Comparison of ENCODE assay signal across 8 mouse cellular contexts in the genomic region with DNA sequence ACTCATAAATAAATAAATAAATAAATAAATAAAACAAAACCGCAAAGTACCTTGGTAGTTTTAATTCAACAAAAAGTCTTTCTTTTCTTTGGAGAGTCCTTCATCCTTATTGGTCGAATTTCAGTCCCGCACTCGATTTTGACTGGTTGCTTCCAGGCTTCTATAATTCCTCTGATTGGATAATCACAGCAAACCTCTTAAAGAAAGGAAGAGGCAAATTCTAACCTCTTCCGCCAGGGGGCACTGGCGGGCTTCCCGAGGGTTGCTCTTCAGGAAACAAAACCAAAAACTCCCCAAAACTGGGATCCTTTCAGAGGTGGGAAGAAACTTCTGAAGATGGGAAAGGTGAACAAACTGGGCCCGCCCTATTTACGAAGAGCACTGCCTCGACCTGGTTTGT. TPM values are rescaled to one million over a fixed set of nuclear protein-coding genes. Genes with fewer than 3 reads are reported as not detected.
A peak's percentile ranks its signal among the peaks of the same experiment; 100 is the strongest.
DNase-seq lines count a peak whose midpoint lies in the region; ATAC-seq and TF ChIP-seq lines count a peak whose summit lies in the region.

No protein-coding gene starts in this region.

- no peak for TF ChIP-seq POLR2A in MEL (IDR thresholded peaks at IDR 0.05; ENCODE audit: control insufficient read depth in 1 of 2, insufficient read depth in 1 of 2, low read depth in 1 of 2, low read length in 2 of 2, poor library complexity in 1 of 2)
- TF ChIP-seq POLR2A in bone marrow macrophage, adult 2 months (IDR thresholded peaks at IDR 0.05; ENCODE audit: borderline replicate concordance, low read depth, low read length): no peak

- peak overlapping the region; percentile 49 for H3K9ac ChIP-seq in MEL (ENCODE audit: control insufficient read depth, low read depth, low read length, poor library complexity, severe bottlenecking)
- no peak overlapping the region for H3K9ac ChIP-seq in heart, embryonic 16.5 days (ENCODE audit: low read length)
- H3K9ac ChIP-seq in lung, embryonic 15.5 days: no peak overlapping the region

- H3K4me1 ChIP-seq in MEL (ENCODE audit: control insufficient read depth in 1 of 2, insufficient read depth in 2 of 2, low read length in 2 of 2): peaks cover 0 to 6% of the 10 kb centered on the region in 2 experiments; a peak in 1 of 4 replicates
- H3K4me1 ChIP-seq in bone marrow macrophage, adult 2 months (ENCODE audit: control insufficient read depth, insufficient read depth, low read length): peaks cover 3% of the 10 kb centered on the region; the same call in 1 of the 2 replicates
- H3K4me1 ChIP-seq in heart, embryonic 16.5 days (ENCODE audit: control insufficient read depth, insufficient read depth, low read length): no peaks in the 10 kb centered on the region
- peaks cover 11% of the 10 kb centered on the region; the same call in 1 of the 2 replicates for H3K4me1 ChIP-seq in lung, embryonic 15.5 days

- TF ChIP-seq CTCF in MEL (IDR thresholded peaks at IDR 0.05 in 2 of 3, conservative IDR thresholded peaks at IDR 0.05 in 1 of 3; ENCODE audit: control insufficient read depth in 1 of 3, insufficient read depth in 1 of 3, low read depth in 2 of 3, low read length in 3 of 3, poor library complexity in 1 of 3, severe bottlenecking in 1 of 3): peak; percentile 82 to 88 (median 84)
- peak; percentile 90 for TF ChIP-seq CTCF in bone marrow macrophage, adult 2 months (IDR thresholded peaks at IDR 0.05; ENCODE audit: low read depth, low read length)
- peak; percentile 92 for TF ChIP-seq CTCF in layer of hippocampus, adult 2 months (conservative IDR thresholded peaks at IDR 0.05)

- no peaks in the 10 kb centered on the region for H3K9me3 ChIP-seq in MEL (replicated peaks; ENCODE audit: insufficient read depth, low read length)
- no peaks in the 10 kb centered on the region for H3K9me3 ChIP-seq in heart, embryonic 16.5 days (replicated peaks; ENCODE audit: control insufficient read depth, low read length)
- H3K9me3 ChIP-seq in lung, embryonic 15.5 days: no peaks in the 10 kb centered on the region

- H3K27ac ChIP-seq in MEL (ENCODE audit: control insufficient read depth, low read depth, low read length): no peak overlapping the region
- no peak overlapping the region for H3K27ac ChIP-seq in bone marrow macrophage, adult 2 months (ENCODE audit: insufficient read depth, low read depth, low read length)
- no peak overlapping the region for H3K27ac ChIP-seq in heart, embryonic 16.5 days (ENCODE audit: low read length)
- H3K27ac ChIP-seq in layer of hippocampus, adult 2 months: no peak overlapping the region
- no peak overlapping the region for H3K27ac ChIP-seq in lung, embryonic 15.5 days

- DNase-seq in MEL (ENCODE audit: low read depth, low spot score): peak; percentile 93
- peak; percentile 65 for DNase-seq in fibroblast of lung, adult 2 months (ENCODE audit: low read depth)
- peak; percentile 76 to 78 for DNase-seq in layer of hippocampus, adult 2 months (ENCODE audit: low spot score in 2 of 2)
- DNase-seq in right cerebral cortex, postnatal 10 days (ENCODE audit: low spot score in 2 of 2): peak; percentile 77 to 86
- peak; percentile 60 to 77 for DNase-seq in urinary bladder, postnatal 4 days (ENCODE audit: low spot score in 2 of 2)

- no peaks in the 10 kb centered on the region for H3K79me2 ChIP-seq in MEL (ENCODE audit: control insufficient read depth, insufficient read depth, low read length, poor library complexity)

- no peaks in the 10 kb centered on the region for H3K36me3 ChIP-seq in MEL (ENCODE audit: control insufficient read depth in 1 of 2, insufficient read depth in 2 of 2, low read length in 2 of 2)
- H3K36me3 ChIP-seq in heart, embryonic 16.5 days (ENCODE audit: control insufficient read depth, insufficient read depth): no peaks in the 10 kb centered on the region
- H3K36me3 ChIP-seq in lung, embryonic 15.5 days: no peaks in the 10 kb centered on the region

- H3K4me2 ChIP-seq in heart, embryonic 16.5 days (ENCODE audit: low read depth, low read length): peak overlapping the region; percentile 36
- H3K4me2 ChIP-seq in lung, embryonic 15.5 days: peak overlapping the region; percentile 26

- ATAC-seq in heart, embryonic 16.5 days (replicated peaks; ENCODE audit: extremely low read depth, insufficient read depth, low FRiP score): 0 out of 2 replicates have a peak, but pooled peaks have one; percentile 19
- no peak for ATAC-seq in lung, embryonic 15.5 days (ENCODE audit: borderline replicate concordance, extremely low read depth, low FRiP score, low TSS enrichment)

- no peak for TF ChIP-seq EP300 in MEL (IDR thresholded peaks at IDR 0.05; ENCODE audit: low read depth in 1 of 2, low read length in 2 of 2)

- peak overlapping the region; percentile 44 to 58 for H3K4me3 ChIP-seq in MEL (ENCODE audit: control insufficient read depth in 1 of 2, insufficient read depth in 1 of 2, low read depth in 2 of 2, low read length in 2 of 2)
- no peak overlapping the region for H3K4me3 ChIP-seq in bone marrow macrophage, adult 2 months (ENCODE audit: insufficient read depth, low read length)
- H3K4me3 ChIP-seq in heart, embryonic 16.5 days (ENCODE audit: low read length): no peak overlapping the region
- H3K4me3 ChIP-seq in layer of hippocampus, adult 2 months: no peak overlapping the region
- 0 out of 2 replicates have a peak overlapping the region, but pooled peaks have one; percentile 9 for H3K4me3 ChIP-seq in lung, embryonic 15.5 days

- 4% methylated on average over 10 of the region's 10 CpGs for WGBS in heart, embryonic 16.5 days
- 4% methylated on average over 10 of the region's 10 CpGs for WGBS in lung, embryonic 15.5 days

- no peaks in the 10 kb centered on the region for H3K27me3 ChIP-seq in MEL (ENCODE audit: control insufficient read depth in 1 of 2, insufficient read depth in 2 of 2, low read length in 2 of 2)
- H3K27me3 ChIP-seq in heart, embryonic 16.5 days (ENCODE audit: control insufficient read depth, insufficient read depth, low read length): peaks cover 46% of the 10 kb centered on the region
- H3K27me3 ChIP-seq in lung, embryonic 15.5 days: peaks cover 40% of the 10 kb centered on the region

- peak; percentile 88 for TF ChIP-seq RAD21 in MEL (IDR thresholded peaks at IDR 0.05; ENCODE audit: low read depth, low read length)

TF ChIP-seq in MEL, 35 proteins besides CTCF, POLR2A, EP300 and RAD21 (continues in another document):
- TF ChIP-seq ETS1 (IDR thresholded peaks at IDR 0.05; ENCODE audit: low read depth, low read length): no peak
- TF ChIP-seq USF2 (IDR thresholded peaks at IDR 0.05; ENCODE audit: borderline replicate concordance in 1 of 2, insufficient read depth in 1 of 2, low read depth in 1 of 2, low read length in 2 of 2): no peak
- TF ChIP-seq MAX (IDR thresholded peaks at IDR 0.05; ENCODE audit: low read length): no peak
- peak; percentile 52 for TF ChIP-seq ZC3H11A (IDR thresholded peaks at IDR 0.05; ENCODE audit: low read depth, low read length)
- no peak for TF ChIP-seq ZNF384 (IDR thresholded peaks at IDR 0.05; ENCODE audit: low read depth, low read length)
- TF ChIP-seq JUND (IDR thresholded peaks at IDR 0.05; ENCODE audit: low read depth, low read length): no peak
- no peak for TF ChIP-seq MYC (IDR thresholded peaks at IDR 0.05; ENCODE audit: low read depth, low read length)
- TF ChIP-seq GATA1 (IDR thresholded peaks at IDR 0.05; ENCODE audit: low read depth, low read length): no peak
- no peak for TF ChIP-seq BHLHE40 (IDR thresholded peaks at IDR 0.05; ENCODE audit: borderline replicate concordance, low read depth, low read length)
- no peak for TF ChIP-seq NELFE (IDR thresholded peaks at IDR 0.05; ENCODE audit: low read depth, low read length)
- peak; percentile 10; the same call in 1 of the 2 replicates for TF ChIP-seq RCOR1 (IDR thresholded peaks at IDR 0.05; ENCODE audit: low read depth, low read length)

RNA-seq across cellular contexts. Expression of gene Ttc9b, which starts 2.8 kb away (rescaled TPM):
- 0.13 and 0.19 TPM in 2 replicates for total RNA-seq in MEL (2012; rRNA removed)
- under 1 TPM in 1 of 2 experiments, not detected in 1; 0.19 TPM for polyA plus RNA-seq in MEL (2012; ENCODE audit: insufficient read depth in 1 of 2, insufficient read length in 2 of 2, low read depth in 1 of 2, low replicate concordance in 2 of 2, missing spikeins in 1 of 2)
- not detected in 2 replicates for polyA plus RNA-seq in bone marrow macrophage, adult 2 months (2012; ENCODE audit: insufficient read depth, insufficient read length, missing spikeins)
- polyA plus RNA-seq in heart, embryonic 16.5 days (2015; fragmentation: Nextera tagmentation; extraction: Ambion mirVana): 0.07 TPM in 1 of 2 replicates, not detected in the other
- total RNA-seq in layer of hippocampus, adult 2 months (2021): 10 to 100 TPM; 42.6 to 47.5 TPM
- 0.09 and 0.60 TPM in 2 replicates for polyA plus RNA-seq in lung, embryonic 15.5 days (2015; fragmentation: Nextera tagmentation; extraction: Ambion mirVana)

RNA-seq across cellular contexts. Expression of gene Map3k10, which starts 23.4 kb away (rescaled TPM):
- 22.0 and 24.8 TPM in 2 replicates for total RNA-seq in MEL (2012; rRNA removed)
- polyA plus RNA-seq in MEL (2012; ENCODE audit: insufficient read depth in 1 of 2, insufficient read length in 2 of 2, low read depth in 1 of 2, low replicate concordance in 2 of 2, missing spikeins in 1 of 2): 10 to 100 TPM in 1 of 2 experiments, not detected in 1; 33.3 TPM
- polyA plus RNA-seq in bone marrow macrophage, adult 2 months (2012; ENCODE audit: insufficient read depth, insufficient read length, missing spikeins): 12.2 and 12.6 TPM in 2 replicates
- 3.5 and 4.2 TPM in 2 replicates for polyA plus RNA-seq in heart, embryonic 16.5 days (2015; fragmentation: Nextera tagmentation; extraction: Ambion mirVana)
- 100 to 1,000 TPM; 180 TPM for total RNA-seq in layer of hippocampus, adult 2 months (2021)
- 6.9 and 7.6 TPM in 2 replicates for polyA plus RNA-seq in lung, embryonic 15.5 days (2015; fragmentation: Nextera tagmentation; extraction: Ambion mirVana)

RNA-seq across cellular contexts. Expression of gene Zfp607b, which starts 38.2 kb away (rescaled TPM):
- total RNA-seq in MEL (2012; rRNA removed): 1.6 and 1.9 TPM in 2 replicates
- polyA plus RNA-seq in MEL (2012; ENCODE audit: insufficient read depth in 1 of 2, insufficient read length in 2 of 2, low read depth in 1 of 2, low replicate concordance in 2 of 2, missing spikeins in 1 of 2): 1 to 10 TPM in 1 of 2 experiments, not detected in 1; 2.3 TPM
- 4.8 and 5.6 TPM in 2 replicates for polyA plus RNA-seq in bone marrow macrophage, adult 2 months (2012; ENCODE audit: insufficient read depth, insufficient read length, missing spikeins)
- 2.4 and 3.0 TPM in 2 replicates for polyA plus RNA-seq in heart, embryonic 16.5 days (2015; fragmentation: Nextera tagmentation; extraction: Ambion mirVana)
- total RNA-seq in layer of hippocampus, adult 2 months (2021): 10 to 100 TPM in 1 of 2 experiments, 1 to 10 TPM in 1; 10.0 TPM
- 4.0 and 4.3 TPM in 2 replicates for polyA plus RNA-seq in lung, embryonic 15.5 days (2015; fragmentation: Nextera tagmentation; extraction: Ambion mirVana)

RNA-seq across cellular contexts. Expression of gene Akt2, which starts 59.6 kb away (rescaled TPM):
- total RNA-seq in MEL (2012; rRNA removed): 69.0 and 73.5 TPM in 2 replicates
- polyA plus RNA-seq in MEL (2012; ENCODE audit: insufficient read depth in 1 of 2, insufficient read length in 2 of 2, low read depth in 1 of 2, low replicate concordance in 2 of 2, missing spikeins in 1 of 2): 100 to 1,000 TPM in 1 of 2 experiments, not detected in 1; 127 TPM
- polyA plus RNA-seq in bone marrow macrophage, adult 2 months (2012; ENCODE audit: insufficient read depth, insufficient read length, missing spikeins): 67.1 and 83.5 TPM in 2 replicates
- 82.3 and 84.0 TPM in 2 replicates for polyA plus RNA-seq in heart, embryonic 16.5 days (2015; fragmentation: Nextera tagmentation; extraction: Ambion mirVana)
- total RNA-seq in layer of hippocampus, adult 2 months (2021): 10 to 100 TPM; 87.0 to 99.1 TPM
- polyA plus RNA-seq in lung, embryonic 15.5 days (2015; fragmentation: Nextera tagmentation; extraction: Ambion mirVana): 89.6 and 98.5 TPM in 2 replicates

Comparison
In these comparisons a context has a peak if more than half of its experiments do, and no peak if none do; other contexts are left out.
1. H3K4me3 ChIP-seq: peak in MEL (2 of 2) and lung, embryonic 15.5 days (single experiment); none in bone marrow macrophage, adult 2 months (single experiment), heart, embryonic 16.5 days (single experiment) and layer of hippocampus, adult 2 months (single experiment).
2. Peak in every context shown above with its lines, with median percentiles within 50 percentile points of each other: DNase-seq and CTCF ChIP-seq.